Mouse (Mus musculus) hindlimb bud, embryonic 11.5 days (tissue): ENCODE data around the gene Gm5152.
"Not testable (repeated sequence)": the region's sequence is repeated elsewhere in the genome, so short reads cannot be mapped to it uniquely, and the experiment has no call there.

Experiments
- DNase-seq: peaks from one replicate; pipeline ENCODE4 v3.0.0-alpha.2; 2012; ENCODE audit warnings: low read depth, low spot score; ENCODE audit errors: extremely low spot score

The Gm5152 gene

DNA sequence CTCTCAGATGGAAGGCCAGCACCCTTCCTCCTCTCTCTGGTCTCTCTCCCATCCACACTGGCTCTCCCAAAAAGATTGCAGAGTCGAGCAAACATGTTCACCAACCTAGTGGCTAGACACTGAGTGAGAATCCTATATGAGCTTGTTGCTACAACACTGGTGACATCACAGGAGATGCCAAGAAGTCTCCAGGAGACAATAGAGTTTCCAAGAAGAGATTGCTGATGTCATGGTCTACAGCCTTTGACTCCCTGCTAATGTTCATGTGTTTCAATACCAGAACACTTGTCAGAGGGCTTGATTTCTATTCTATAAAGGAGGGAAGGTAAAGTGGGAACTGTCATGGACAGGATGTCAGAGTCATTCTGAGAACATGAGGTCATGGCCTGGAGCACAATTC is at the start of gene Gm5152:
TSS of gene Gm5152 (minus strand) at position 101 of the 400 bp plus-strand sequence.
- not testable (repeated sequence) for DNase-seq

DNA sequence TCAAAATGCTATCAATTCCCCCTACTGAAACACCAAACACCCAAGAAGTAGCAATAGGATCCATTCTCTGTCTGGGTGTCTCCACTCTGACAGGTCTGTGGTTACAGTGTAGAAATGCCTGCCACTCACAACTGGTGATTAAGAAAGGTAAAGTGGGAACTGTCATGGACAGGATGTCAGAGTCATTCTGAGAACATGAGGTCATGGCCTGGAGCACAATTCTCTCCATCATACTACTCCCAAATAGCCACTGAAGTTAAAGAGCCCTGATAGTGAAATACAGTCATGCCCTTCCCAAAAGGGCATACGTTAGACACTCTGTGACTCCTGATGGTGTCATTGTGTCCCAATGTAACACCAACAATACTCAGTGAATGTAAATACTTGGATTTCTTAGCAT is 8.4 kb upstream of the Gm5152 start:
- DNase-seq, result not testable (repeated sequence)

DNA sequence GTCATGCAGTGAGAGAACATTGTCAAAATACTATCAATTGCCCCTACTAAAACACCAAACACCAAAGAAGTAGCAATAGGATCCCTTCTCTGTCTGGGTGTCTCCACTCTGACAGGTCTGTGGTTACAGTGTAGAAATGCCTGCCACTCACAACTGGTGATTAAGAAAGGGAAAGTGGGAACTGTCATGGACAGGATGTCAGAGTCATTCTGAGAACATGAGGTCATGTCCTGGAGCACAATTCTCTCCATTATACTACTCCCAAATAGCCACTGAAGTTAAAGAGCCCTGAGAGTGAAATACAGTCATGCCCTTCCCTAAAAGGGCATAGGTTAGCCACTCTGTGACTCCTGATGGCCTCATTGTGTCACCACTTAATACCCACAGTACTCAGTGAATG is 556 bp downstream of the Gm5152 start:
- not testable (repeated sequence) for DNase-seq

DNA sequence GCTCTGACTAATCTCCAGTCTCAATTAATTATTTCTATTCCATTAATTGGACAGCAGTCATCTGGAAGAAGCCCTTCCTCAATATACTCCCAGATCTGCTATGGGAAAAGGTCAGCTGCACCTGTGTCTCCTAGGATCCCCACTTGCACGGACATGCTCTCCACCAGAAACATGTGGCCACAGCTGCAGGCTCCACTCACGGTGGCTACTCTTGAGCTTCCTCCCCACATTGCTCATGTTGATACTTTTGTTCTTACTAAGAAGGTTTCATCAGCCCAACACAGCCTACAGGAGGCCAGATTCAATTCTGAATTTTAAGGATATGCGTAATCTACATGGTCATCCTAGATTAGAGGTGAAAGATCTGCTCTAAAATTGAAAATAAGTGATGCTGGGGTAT is 5.9 kb downstream of the Gm5152 start:
- DNase-seq, result not testable (repeated sequence)

DNA sequence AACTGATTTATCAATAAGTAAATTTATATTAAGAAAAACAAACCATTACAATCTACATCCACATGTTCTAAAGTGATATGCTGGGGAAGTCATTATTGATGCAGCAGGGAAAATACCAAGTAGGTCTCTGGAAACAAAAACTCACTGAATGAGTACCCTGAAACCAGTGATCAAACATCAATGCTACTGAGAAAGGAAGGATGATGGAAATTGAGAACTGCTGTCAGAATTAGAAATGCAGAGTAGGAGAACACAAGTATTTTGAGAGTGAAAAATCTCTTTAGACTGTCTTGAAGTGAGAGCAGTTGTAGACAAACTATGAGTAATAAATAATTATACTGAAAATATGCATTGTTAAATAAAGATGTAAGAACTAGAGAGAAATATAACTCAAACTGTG is 26.0 kb downstream of the Gm5152 start:
- DNase-seq, result no peak

DNA sequence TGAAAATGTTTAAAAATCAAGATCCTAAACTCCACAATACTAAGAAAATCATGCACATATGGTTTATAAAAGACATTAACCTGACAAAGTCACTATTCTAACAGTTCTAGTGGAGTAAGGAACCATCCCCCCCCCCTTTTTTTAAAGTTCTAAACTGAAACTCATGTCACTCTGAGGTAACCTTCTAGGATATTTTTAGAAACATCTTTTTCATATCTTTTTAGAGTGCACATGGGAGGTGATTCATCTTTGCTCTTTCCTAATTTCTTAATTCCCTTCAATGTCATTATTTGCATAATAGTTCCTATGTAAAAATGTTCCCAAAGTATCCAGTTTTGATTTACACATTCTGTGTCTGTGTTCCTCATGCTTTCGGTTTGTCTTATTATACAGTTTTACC is 43.3 kb downstream of the Gm5152 start:
- DNase-seq, result no peak

DNA sequence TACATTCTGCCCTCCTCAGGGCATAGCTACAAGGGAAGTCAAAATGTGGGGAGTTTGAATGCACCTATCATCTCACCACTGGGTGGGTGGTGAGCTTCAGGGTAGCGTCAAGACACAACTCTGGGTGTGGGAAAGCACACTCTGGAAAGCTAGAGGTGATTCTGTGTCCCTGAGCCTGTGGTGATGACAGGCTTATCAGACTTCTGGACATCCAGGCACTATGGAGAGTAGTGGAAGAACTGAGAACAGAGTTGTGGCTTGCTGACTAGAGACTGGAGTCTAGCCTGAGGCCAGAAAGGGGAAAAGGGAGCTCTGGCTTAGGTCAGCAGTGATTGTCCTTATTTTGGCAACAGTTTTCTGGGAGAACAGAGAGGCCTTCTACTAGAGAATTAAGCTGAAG is 49.4 kb downstream of the Gm5152 start:
- no peak for DNase-seq
